Mouse (Mus musculus) embryo, embryonic 11 days (tissue): ENCODE results near the gene Krt80.
"Not testable (repeated sequence)": the region's sequence is repeated elsewhere in the genome, so short reads cannot be mapped to it uniquely, and the experiment has no call there.

Experiments used
- DNase-seq: peaks from one replicate; pipeline ENCODE4 v3.0.0-alpha.2; 2015

Krt80 gene

DNA sequence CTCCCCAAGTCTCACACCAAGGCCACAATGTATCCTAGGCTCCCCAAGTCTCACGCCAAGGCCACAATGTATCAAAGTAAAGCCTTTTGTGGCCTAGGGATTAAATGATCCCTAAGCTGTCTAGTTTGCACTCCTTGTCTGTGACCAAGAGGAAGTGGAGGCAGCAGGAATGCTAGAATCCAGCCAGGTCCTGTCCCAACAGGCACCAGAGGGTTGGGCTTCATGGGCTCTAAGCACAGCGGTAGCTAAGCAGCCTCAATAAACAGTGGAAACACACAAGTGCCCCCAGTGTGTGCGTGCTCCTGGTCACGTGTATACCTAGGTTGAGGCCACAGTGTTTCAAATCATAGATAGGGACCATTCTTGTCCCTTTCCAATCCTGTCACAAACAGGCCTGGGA lies 31.6 kb downstream of the Krt80 start:
- DNase-seq: no peak

DNA sequence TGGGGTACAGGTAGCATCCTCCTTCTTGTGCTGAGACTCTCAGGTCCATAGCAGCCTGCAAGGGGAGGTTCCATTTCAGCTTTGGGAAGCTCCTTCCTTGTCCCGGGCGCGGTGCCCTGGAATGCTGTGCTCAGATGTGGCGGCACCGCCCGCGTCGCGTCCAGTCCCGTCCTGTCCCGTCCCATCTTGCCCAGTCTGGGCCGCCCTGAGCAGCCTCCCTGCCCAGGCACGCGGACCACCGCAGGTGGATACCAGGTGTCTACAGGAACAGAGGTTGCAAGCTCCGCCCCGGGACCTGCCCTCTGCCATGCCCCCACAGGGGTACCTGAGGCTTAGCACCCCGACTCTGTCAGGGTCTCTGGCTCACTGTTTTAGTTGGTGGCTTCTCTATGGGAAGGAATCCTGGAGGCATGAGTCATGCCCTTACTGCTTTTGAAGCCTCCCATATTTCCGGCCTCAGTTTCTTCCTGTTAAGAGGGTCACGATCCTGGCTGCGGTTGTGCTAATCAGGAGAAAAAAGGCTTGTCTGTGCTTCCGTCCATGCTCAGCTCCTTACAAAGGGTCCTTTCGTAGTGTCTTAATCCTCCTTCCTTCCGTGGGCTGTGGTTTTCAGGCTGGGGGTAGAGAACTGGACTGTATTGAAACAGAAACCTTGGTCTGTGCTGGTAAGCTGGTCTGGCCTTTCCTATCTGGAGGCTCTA lies 33.3 kb downstream of the Krt80 start:
- DNase-seq: no peak

DNA sequence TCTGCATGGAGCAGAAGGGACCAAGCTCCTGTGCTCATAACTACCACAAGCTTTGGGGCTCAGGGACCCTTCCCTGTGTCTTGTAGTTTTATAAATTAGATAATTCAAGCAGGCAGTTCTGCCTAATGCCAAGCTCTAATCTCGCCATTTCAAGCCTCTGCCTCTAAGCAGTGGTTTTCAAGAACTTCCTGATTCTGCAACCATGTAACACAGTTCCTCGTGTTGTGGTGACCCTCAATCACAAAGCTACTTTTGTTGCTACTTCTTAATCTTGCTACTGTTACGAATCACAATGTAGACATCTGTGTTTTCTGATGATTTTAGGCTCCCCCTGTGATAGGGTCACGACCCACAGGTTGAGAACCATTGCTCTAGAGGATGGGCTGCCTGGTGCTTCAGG lies 36.3 kb downstream of the Krt80 start:
- no peak for DNase-seq

DNA sequence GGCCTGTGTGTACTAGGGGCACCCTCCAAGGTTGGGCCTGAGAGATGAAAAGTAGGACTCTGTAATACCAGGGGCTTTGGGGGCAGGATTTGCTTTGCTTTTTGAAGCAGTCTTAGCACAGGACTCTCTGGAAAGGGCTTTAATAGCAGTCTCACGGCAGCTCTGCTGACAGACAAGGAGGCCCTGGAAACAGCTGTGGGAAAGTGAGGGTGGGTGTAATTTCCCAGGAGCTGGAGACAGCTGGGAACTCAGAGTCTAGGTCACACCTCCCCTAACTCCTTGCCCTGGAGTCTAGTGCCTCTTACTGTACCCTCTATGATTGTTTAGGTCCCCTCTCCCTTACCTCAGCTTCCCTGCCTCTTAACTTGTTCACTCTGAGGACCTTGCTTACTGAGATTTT lies 36.8 kb downstream of the Krt80 start:
- DNase-seq: no peak

DNA sequence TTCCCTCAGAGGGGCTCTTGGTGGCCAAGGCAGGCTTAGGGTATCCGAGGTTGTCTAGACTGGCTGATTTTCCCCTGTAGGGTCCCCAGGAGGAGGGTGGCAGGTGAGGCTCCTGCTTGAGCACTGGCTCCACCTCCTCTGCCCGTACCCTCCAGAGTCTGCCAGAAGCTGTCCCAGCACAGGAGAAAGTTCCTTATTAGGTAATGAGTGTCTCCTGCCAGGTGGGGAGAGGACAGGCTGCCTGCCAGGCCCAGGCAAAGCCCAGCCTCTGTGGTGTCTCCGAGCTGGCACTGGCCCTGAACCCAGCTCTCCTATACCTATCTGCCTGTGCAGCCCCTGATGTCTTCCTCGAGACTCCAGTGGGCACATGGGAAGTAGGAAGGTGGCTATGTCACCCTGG lies 37.6 kb downstream of the Krt80 start:
- DNase-seq: no peak

DNA sequence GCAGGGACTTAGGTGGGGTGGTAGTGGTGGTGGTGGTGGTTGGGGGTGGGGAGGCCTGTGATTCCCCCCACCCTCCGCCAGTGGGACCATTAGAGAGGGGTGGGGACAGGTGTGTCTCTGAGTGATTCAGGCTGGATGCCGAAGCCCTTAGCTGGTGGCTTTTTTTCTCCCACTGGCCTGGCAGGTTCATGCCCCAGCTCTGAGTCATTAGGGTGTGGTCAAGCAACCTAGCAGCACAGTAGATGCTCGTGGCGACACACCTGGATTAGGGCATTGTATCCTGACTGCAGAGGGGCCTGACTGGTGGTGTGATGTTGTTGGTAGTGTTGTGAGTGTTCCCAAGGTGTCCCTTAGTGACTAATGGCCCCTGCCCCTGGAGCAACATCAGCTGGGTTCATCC lies 38.9 kb downstream of the Krt80 start:
- no peak for DNase-seq

DNA sequence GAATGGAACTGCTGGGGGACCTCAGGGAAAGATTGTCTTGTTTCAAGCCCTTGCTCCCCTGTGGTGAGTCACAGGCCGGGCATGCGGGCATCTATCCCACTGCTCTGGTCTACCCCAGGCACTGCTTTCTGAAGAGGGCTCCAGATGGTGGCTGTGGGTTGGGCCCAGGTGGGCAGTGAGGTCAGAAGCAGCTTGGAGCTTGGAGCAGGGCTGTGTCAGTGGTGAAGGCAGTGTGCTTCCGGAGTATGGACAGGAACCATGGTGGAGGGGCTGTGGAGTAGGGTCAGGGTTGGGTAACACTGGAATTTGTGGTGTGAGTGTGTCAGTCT lies 40.4 kb downstream of the Krt80 start:
- DNase-seq: no peak

DNA sequence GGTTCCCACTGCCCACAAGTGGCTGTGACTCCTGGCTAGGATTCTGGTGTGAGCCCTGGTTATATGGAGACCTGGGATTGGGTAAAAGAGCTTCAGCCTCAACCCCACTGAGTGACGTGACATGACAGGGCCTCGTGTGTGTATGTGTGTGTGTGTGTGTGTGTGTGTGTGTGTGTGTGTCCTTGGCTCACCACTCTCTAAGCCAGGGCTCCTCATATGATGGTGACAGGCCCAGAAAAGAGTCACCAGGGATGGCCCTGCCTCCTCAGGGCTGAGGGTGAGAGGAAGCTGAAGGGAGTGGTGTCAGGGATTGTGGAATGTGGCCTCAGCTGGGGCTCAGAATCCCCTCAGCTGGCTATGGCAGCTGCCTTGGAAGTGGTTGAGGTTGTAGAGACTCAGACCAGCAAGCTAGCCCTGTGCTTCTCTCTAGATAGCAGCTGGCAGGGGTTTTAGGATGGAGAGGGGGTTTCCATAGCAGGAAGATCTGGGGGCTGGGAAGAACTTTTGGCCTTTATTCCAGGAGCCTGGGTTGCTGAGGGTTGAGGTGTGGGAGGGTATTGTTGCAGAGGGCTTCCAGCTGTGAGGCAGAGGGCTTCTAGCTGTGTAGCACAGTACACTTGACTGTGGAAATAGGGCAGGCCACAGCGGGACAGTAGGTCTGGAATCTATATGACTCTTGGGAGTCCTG lies 40.9 kb downstream of the Krt80 start:
- no peak for DNase-seq

DNA sequence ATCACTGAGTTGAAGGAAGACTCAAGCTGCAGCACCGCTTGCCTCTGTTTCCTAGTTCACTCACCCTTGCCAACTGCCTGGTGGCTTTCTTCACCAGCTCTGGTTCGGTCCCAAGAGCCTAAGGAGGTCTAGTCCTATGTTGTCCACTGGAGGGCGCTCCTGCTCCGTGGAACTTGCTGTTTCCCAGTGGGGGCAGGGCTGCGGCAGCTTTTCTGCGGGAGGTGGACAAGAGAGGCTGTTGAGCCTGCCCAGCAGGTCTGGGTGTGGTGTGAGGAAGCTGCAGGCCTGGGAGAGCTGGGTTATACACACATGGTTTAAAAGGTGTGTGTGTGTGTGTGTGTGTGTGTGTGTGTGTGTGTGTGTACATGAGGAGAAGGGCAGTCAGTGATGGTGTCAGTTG lies 42.7 kb downstream of the Krt80 start:
- DNase-seq: peak; percentile 83

DNA sequence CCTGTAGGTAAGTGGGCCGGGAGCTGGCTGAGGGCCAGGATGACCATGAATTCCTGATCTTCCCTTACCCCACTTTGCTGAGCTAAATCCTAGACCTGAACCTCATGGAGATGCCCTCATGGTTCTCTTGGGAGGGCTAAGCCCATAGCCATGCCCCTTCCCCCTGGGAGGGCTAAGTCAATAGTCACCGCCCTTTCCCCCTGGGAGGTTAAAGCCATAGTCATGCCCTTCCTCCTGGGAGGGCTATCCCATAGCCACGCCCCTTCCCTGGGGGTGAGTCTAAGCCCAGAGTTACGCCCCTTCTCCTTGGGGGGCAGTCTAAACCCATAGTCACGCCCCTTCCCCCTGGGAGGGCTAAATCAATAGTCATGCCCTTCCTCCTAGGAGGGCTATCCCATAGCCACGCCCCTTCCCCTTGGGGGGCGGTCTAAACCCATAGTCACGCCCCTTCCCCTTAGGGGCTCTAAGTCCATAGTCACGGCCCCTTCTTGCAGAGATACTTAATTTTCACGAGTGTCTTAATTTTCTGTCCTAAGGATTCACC lies 43.9 kb downstream of the Krt80 start:
- DNase-seq: no peak

DNA sequence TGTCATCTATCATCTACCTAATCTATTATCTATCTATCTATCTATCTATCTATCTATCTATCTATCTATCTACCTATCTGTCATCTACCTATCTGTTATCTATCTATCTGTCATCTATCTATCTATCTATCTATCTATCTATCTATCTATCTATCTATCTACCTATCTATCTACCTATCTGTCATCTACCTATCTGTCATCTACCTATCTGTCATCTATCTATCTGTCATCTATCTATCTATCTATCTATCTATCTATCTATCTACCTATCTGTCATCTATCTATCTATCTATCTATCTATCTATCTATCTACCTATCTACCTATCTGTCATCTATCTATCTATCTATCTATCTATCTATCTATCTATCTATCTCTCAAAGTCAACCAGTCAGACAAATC lies 45.6 kb downstream of the Krt80 start:
- not testable (repeated sequence) for DNase-seq

DNA sequence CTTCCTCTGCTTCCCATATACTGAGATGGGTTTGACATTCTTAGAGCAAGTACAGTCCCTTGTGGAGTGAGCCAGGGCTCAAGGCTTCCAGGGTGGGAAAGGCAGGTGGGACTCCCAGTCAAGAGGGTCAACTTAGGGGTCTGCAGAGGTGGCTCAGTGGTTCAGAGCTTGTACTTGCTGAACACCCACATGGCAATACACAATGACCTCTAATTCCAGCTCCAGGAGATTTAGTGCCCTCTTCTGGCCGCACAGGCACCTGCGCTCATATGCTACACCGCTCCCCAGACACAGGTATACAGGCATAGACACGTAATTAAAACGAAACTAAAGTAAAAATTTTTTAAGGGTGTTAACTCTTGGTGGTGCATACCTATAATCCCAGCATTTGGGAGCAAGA lies 46.5 kb downstream of the Krt80 start:
- no peak for DNase-seq

DNA sequence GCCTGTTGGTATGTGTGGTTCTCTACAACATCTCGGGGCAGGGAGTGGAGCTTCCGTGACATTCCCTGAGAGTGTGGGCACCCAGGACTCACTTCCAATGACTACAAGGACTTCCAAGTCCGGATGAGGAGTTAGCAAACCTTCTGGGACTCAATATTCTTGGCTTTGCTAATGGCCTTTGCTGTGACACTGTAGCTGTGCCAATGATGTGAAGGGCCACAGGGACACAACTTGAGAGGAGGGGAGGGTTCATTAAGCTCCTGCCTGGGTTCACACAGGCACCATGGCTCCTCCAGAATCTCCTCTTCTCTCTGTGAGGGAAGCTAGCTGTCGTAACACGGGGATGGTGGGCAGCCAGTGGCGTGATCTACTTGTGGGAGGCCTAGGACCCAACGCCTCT lies 47.3 kb downstream of the Krt80 start:
- no peak for DNase-seq

DNA sequence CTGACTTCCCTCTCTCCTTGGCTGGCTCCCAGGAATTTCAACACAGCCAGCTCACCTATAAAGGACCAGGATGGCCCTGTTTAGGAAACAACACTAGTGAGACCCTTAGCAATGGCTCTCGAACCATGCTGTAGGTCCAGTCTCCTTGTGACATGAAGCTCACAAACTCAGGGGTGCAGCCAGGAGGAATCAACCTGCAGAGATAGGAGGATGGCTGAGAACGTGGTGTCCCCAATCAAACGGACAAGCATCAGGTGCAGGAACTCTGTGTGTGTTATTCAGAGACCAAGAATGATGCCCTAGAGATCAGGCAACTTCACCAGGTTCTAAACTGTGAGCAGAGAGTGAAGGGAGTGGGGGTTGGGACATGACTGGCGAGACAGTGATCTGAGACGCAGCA lies 47.9 kb downstream of the Krt80 start:
- DNase-seq: no peak

DNA sequence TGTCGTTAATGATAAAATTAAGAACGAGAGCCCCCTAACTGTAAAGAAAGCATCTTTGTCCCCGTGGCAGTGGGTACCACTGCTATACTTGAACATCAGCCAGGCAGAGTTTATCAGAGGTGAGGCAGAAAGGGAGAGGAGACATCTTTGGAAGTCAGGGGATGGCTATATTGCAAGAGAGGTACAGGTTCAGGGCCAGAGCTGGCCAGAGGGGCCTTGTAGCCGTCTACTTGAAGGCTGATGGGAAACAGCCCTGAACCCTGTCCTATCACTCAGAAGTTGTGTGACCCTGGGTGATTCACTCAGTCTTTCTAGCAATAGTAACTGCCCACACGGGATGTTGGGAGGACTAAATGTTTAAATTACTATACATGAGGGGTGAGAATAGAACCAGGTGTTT lies 48.8 kb downstream of the Krt80 start:
- DNase-seq: no peak

DNA sequence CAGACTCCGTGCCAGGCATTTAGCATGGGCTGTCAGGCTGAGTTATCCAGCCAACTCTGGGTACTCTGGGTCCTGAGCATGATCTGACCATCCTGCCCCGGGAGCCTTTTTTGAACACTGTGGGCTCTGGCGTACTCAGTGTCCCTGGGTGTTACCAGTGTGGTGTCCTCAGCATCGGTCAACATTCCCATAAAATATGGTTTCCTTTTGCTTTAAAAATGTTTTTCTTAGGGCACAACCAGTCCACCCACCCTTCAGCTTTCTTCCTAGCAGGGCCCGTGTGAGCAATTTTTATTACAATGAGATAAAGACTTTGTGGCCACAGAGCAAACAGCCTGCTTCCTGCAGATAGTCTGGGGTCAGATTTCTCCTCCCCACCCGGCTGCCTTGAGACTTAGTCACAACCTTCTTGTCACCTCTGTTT lies 49.3 kb downstream of the Krt80 start:
- no peak for DNase-seq

DNA sequence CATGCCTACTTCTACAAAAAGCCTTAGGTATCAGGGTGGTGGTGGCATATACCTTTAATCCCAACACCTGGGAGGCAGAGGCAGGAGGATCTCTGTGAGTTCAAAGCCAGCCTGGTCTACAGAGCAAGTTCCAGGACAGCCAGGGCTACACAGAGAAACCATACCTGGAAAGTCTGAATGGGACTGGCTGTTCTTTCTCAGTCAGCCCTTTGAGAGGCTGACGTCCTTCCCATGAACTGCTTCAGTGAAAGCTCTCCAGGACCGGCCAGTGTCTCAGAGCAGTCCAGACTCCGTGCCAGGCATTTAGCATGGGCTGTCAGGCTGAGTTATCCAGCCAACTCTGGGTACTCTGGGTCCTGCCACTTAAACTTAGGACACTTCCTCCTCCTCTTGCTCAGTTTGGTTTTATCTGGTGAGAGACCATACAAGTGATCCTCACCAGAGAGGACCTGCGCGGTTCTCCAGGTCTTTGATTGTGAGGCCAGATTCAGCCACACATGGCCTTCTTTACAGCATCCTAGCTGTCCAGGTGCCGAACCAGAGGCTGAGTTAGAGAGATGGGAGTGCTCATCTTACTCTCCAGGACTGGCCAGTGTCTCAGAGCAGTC lies 49.8 kb downstream of the Krt80 start:
- DNase-seq: no peak

DNA sequence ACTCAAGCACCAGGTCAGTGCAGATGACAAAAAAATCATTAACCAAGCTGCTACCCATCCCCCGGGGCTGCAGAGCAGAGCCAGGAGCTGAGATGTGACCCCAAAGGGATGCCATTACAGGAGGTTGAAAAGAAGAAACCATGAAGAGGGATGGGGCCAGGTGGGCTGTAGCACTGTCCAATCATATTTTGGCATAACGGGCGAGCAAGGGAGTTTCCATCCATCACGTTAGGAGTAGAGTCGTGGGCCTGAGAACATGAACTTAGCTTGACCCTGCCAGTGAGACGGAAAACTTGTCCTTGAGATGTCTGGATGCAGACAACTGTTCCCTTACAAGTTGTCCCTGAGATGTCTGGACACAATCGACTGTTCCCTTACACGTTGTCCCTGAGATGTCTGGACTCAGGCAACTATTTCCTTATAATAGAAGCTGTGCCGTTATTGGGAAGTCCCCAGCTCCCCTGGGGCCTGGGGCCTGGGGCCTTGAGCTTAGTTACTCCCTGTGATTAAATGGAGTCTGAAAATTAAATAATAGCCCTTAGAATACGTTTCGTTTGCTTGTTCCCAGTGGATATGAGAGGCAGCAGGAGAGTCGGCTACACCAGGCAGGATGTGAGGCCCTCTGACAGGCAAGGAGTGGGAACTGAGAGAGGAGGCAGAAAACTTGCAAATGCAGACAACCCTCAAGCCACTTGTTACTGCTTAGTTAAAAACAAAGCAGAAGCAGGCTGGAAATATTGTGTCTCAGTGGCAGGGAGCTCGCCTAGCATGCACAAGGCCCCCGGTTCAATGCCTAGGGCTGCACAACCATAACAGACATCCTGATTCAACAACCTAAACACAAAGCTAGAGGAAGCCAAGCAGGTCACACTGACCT lies 50.8 kb downstream of the Krt80 start:
- DNase-seq: no peak

DNA sequence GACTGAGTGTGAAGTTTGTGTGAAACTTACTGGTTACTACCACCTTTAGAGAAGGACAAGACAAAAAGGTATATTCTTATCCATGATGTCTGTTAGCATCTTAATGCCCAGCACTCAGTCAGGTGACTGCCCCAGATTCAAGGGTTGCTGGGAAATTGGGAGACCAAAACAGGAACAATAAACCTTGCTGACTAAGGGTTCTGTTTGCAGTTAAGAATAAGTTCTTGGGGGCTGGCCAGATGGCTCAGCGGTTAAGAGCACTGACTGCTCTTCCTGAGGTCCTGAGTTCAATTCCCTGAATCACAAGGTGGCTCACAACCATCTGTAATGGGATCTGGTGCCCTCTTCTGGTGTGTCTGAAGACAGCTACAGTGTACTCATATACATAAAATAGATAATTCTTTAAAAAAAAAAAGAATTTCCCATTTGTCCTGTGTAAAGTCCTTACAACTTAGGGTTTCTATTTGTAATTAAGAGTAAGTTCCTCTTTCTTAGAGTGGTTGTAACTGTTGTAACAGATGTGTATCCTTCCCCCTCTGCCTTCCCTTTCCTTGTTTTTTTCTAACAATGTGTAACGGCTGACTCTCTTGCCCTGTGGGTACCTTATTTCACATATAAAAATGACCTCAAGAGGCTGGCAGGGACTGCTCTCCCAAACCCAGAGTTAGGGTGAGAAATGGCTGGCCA lies 52.0 kb downstream of the Krt80 start:
- DNase-seq: no peak

DNA sequence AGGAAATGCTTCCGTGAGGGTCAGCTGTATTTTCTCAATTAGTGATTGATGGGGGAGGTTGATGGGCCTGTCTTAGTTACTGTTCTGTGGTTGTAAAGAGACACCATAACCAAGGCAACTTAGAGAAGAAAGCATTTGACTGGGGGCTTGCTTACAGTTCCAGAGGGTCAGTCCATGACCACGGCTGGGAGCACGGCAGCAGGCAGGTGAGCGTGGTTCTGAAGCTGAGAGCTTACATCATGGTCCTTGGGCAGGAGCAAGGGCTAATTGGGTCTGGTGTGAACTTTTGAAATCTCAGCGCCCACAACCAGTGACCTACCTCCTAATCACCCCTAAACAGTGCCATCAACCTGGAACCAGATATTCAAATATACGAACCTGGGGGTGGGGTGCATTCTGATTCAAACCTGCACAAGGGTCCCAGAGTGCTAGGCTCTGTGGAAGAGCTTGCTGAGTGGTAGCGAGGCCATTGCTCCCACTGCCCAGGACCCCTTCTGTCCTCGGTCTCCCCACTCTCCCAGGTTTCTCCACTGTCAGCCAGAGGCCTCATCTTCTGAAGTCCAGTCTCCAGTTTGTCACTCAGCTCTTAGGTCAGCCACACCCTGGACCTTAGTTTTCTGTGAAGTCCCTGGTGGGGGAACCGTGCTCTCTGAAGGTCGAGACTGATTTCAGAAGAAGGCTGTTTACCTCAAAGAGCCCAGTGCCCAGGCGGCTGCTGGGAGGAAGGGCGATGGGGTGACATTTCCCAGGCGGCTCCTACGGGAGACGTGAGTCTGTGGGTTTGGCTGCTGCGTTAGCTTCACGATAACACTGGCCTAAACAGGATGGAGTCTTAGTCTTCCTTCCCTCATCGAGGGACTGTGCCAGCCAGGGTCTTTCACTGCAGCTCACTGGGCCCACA lies 52.8 kb downstream of the Krt80 start:
- no peak for DNase-seq

DNA sequence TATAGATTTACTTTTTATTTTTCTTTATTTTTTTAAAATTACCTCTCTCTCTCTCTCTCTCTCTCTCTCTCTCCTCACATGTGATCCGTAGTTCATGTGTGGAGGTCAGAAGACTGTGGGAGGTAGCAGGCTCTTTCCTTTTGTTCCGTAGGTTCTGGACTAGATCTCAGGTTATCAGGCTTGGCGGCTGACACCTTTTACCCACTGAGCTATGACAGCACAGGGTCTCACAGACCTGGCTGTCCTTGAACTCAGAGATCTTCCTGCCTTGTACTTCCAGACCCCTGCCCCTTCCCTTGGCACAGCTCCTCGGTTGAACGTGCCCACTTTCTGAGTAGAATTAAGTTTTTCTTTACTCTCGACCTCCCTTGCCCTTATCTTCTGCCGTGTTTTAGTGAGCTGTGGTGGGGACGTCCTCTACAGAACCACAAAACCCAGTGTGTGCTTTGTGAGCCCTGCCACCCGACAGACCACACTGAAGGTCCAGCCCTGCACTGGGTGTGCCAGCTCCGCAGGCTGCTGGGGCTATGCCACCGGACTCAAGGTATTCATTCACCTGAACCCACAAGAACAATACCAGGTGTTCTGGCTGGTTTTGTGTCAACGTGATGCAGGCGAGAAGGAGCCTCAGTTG lies 53.6 kb downstream of the Krt80 start:
- DNase-seq: no peak
